Mouse (Mus musculus) embryonic stem cell, embryonic (primary cell): ENCODE data around the gene Mpc1.
"Not testable (repeated sequence)": the region's sequence is repeated elsewhere in the genome, so short reads cannot be mapped to it uniquely, and the experiment has no call there.

Source experiments
- CTCF ChIA-PET, 4 experiments: fragments of 300-600 bp in 2 of 4; fragments of 350-600 bp in 2 of 4; sonication (Branson Sonifier 250); formaldehyde crosslinking; loops; one replicate each; lab custom pipeline; 2022; ENCODE audit warnings: inconsistent platforms in 2 of 4; lab: Charles Lee
- POLR2A ChIA-PET, 4 experiments: fragments of 300-600 bp in 2 of 4; fragments of 350-600 bp in 2 of 4; sonication (Branson Sonifier 250); formaldehyde crosslinking; loops; one replicate each; lab custom pipeline; 2022; ENCODE audit warnings: antibody characterized with exemption in 4 of 4, inconsistent platforms in 1 of 4; lab: Charles Lee

The Mpc1 gene

DNA sequence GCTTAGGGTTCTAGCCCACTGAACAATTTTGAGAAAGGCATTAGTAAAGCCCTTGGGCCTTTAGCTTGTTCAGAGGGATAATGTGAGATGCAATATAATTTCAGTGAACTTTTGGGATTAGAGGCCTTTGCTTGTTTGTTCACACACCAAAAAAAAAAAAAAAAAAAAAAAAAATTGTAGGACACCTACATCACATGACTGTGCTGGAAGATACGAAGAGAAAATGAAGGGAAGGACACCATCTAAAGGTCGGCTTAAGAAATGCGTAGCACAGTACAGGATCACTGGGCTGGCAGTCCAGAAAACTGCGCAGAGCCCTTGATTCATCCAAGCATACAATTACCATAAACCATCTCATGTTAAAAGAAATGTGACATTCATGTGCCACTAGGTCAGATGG, 18.8 kb downstream of the Mpc1 start:
- POLR2A ChIA-PET, result interaction anchor here in 3 of 4 experiments (0.6 to 1.2 kb wide), 7 partner anchors 10 to 129 kb away, joined by 3 to 5 read pairs (median 3); partner anchors contain the start of genes Mpc1 (in 1 of the 3) and Sft2d1 (in 1 of the 3)
- CTCF ChIA-PET, result interaction anchor here in 3 of 4 experiments (0.6 to 1.3 kb wide), 8 partner anchors 20 to 566 kb away, joined by 3 to 19 read pairs (median 4); no protein-coding TSS in a partner anchor

DNA sequence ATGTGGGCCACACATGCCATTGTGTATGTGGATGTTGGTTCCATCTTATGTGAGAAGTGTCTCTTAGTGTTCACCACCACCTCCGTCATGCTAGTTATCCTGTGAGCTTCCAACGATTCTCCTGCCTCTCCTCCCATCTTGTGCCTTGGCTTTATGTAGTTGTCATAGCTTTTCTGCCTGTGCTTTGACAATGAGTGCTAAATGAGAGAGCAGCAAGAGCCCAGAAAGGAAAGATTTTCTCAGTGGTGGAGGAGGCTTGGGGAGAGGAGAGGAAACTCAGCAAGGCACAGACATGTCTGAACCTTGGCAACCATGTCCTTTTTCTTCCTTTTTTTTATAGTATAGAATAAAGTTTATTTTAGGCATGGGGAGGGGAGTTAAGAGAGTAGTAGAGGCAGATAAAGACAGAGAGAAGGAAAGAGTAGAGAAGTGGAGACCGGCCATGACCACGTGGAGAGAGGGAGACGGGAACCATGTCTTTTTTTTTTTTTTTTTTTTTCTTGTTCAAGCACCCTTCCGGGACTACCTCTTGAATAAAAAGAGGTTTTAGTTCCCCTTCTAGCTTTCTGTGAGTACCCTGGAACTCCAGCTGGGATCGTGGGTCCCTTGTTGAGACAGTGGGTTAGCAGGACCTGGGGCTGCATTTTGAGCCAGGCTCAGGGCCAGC, 20.2 kb downstream of the Mpc1 start:
- POLR2A ChIA-PET, result interaction anchor here in 1 of 4 experiments (0.7 kb wide), 1 partner anchor 42 kb away, joined by 6 read pairs; no protein-coding TSS in a partner anchor
- CTCF ChIA-PET, result interaction anchor here in 1 of 4 experiments (0.6 kb wide), 1 partner anchor 10 kb away, joined by 4 read pairs; no protein-coding TSS in a partner anchor

DNA sequence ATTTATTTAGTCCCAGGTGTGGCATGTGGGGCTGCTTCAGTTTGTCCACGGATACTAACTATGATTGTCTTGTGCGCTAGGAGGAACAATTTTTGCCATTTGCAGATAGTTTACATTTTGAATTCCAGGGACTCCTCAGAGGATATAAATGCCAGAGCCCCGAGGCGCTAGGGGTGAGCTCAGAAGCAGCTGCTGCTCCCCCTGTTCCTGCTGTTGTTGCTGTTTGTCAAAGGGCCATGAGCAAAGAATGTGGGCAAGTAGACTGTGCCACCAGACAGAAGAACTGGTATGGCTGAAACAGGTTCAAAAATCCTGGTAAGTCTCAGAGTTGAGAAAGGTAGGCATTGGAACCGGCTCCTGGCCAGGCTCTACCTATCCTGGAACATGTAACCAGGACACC, 21.0 kb downstream of the Mpc1 start:
- CTCF ChIA-PET, result interaction anchor here in 1 of 4 experiments (0.6 kb wide), 1 partner anchor 10 kb away, joined by 4 read pairs; no protein-coding TSS in a partner anchor
- POLR2A ChIA-PET, result interaction anchor here in 2 of 4 experiments (0.7 to 1.4 kb wide), 2 partner anchors 19 to 43 kb away, joined by 3 to 6 read pairs; no protein-coding TSS in a partner anchor

DNA sequence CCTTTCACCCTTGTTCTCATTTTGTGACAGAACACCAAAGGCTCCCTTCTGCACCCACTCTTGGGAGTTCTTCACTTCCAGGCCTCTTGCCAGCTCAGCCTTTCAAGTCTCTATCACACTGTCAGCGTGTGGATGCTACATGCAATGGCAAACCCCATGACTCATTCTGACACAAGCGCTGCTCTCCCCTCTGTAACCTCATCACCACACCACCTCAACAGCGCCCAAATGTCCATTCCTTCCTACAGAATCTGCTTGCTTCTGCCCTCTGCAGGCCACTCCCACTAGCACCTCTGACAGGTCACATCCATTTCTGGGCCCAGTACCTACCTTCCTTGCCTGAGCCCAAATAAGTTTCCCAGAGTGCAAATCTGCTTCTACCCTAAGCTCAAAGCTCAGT, 23.1 kb downstream of the Mpc1 start:
- POLR2A ChIA-PET, result interaction anchor here in 1 of 4 experiments (1.4 kb wide), 1 partner anchor 22 kb away, joined by 4 read pairs; no protein-coding TSS in a partner anchor
- CTCF ChIA-PET, result interaction anchor here in 1 of 4 experiments (1.2 kb wide), 2 partner anchors 10 to 23 kb away, joined by 3 read pairs; partner anchors contain the start of gene Mpc1

DNA sequence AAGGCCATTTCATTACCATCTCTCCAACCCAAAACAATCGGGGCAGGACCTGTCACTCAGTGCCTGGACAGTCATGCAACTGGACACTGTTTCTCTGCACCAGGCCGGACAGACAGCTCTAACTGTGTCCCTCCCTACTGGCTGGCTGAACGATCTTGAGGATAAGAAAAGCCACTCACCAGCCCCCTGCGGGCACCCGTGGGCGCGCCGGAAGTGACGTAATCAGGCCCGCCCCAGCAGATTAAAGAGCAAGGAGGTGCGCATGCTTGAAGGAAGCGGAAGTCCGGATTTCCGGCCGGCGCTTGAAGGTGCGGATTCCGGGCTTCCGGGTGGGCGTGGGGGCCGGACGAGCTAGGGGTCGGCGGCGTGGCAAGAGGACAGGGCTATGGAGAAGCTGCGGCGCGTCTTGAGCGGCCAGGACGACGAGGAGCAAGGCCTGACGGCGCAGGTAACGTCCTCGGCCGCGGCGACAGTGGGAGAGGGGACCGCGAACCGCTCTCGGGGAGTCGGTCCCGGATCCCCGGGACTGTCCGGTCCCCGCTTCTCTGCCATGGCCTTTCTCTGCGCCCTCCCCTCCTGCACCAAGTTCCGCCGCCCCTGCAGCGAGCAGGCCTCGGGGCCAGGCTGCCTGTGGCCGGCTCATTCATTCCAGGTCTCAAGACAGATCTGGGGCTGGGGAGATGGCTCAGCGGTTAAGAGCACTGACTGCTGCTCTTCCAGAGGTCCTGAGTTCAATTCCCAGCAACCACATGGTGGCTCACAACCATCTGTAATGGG, 28.3 kb downstream of the Mpc1 start, which contains the start of gene Sft2d1:
TSS of gene Sft2d1 (plus strand) at position 265 of the 777 bp plus-strand sequence.
- POLR2A ChIA-PET, result interaction anchor here in 3 of 4 experiments (0.6 to 1.5 kb wide), 5 partner anchors 10 to 121 kb away, joined by 3 to 6 read pairs (median 3); no protein-coding TSS in a partner anchor

DNA sequence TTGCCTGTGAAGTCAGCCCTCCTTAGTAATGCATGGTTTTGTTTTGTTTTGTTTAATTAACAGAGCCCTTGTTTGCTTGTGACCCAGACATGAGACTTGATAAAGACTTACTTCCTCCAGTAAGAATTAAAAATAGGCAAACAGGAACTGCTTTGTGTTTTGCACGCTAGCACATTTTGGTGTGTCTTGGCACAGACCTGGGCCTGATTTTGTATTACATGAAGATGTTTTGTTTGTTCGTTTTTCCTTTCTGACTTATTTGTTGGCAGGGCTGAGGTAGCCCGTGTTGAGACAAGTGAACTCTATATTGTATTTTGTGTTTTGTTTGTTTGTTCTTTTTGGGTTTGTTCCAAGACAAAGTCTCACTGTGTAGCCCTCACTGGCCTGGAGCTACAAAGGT, 29.0 kb downstream of the Mpc1 start:
- ChIA-PET CTCF (no interaction called here), POLR2A (interaction anchor here in 2 of 4 experiments (0.7 to 0.9 kb wide), 2 partner anchors 10 to 97 kb away, joined by 3 to 5 read pairs; no protein-coding TSS in a partner anchor)

More for the DNA sequence above, 28.3 kb downstream of the Mpc1 start, which contains the start of gene Sft2d1:
- CTCF ChIA-PET, result interaction anchor here in 1 of 4 experiments (1.2 kb wide), 1 partner anchor 61 kb away, joined by 3 read pairs; no protein-coding TSS in a partner anchor

DNA sequence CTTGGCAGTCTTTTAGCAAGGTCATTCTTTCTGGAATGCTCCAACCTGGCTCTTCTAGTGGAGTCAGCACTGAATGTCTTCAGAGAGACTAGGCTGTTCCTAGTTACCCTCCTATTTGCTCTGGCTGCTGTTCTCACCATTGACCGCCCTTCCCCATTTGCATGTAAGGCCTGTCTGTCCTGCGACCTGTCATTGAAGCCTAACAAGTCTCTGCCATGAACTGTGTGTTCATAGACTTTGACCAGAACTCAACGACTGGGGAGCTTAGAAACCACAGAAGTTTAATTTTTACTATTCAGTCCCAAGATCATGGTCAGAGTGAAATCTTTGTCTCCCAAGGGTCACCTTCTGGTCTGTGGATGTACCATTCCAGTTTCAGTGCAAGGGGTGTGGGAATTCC, 31.3 kb downstream of the Mpc1 start:
- ChIA-PET CTCF (interaction anchor here in 3 of 4 experiments (1.2 to 4.0 kb wide), 3 partner anchors 14 to 15 kb away, joined by 3 to 29 read pairs (median 4); no protein-coding TSS in a partner anchor), POLR2A (no interaction called here)

DNA sequence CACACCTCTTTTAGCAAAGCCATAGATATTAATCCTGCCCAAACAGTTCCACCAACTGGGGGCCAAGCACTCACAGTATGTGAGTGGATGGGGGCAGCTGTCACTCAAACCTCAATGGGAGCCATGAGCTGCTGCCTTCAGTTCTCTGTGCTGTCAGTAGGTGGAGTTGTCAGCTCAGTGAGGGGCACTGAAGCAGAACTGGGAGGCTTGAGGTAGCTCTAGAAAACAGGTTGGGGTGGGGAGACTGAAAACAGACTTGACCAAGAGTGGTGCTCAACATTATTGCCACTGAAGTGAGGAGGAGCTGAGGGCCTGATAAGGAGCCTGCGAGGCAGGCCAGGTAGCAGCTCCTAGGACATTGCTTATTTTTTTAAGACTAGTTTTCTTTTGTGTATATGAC, 33.5 kb downstream of the Mpc1 start:
- ChIA-PET CTCF (interaction anchor here (0.6 to 4.0 kb wide), 27 partner anchors 9 to 277 kb away, joined by 3 to 29 read pairs (median 4); partner anchors contain the start of genes Mpc1 (in 1 of the 4) and Prr18 (in 1 of the 4)), POLR2A (interaction anchor here in 3 of 4 experiments (0.6 to 1.3 kb wide), 5 partner anchors 10 to 56 kb away, joined by 3 to 6 read pairs (median 4); partner anchors contain the start of gene Mpc1 (in 1 of the 3))

DNA sequence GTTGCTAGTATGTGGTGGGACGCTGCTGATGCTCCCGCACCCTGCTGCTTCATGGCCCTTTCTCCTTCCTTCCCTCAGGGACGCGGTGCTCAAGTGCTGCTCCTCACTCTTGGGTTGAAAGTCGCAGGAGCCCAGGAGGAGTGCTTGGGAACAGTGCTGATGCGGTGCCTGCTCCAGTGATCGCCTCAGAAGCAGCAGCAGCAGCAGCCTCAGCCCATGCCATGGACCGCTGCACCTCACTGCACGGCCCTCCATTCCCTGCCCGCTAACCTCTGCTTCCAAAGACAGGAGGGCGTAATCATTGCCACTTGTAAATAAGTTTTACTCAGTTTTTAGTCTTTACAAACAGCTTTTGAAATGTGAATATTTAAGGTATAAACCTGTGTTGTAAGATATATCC, 44.2 kb downstream of the Mpc1 start:
- POLR2A ChIA-PET, result interaction anchor here in 2 of 4 experiments (1.0 kb wide), 2 partner anchors 10 to 11 kb away, joined by 3 to 5 read pairs; no protein-coding TSS in a partner anchor
- CTCF ChIA-PET, result interaction anchor here in 2 of 4 experiments (1.0 to 3.2 kb wide), 4 partner anchors 11 to 62 kb away, joined by 4 to 29 read pairs (median 10); no protein-coding TSS in a partner anchor

DNA sequence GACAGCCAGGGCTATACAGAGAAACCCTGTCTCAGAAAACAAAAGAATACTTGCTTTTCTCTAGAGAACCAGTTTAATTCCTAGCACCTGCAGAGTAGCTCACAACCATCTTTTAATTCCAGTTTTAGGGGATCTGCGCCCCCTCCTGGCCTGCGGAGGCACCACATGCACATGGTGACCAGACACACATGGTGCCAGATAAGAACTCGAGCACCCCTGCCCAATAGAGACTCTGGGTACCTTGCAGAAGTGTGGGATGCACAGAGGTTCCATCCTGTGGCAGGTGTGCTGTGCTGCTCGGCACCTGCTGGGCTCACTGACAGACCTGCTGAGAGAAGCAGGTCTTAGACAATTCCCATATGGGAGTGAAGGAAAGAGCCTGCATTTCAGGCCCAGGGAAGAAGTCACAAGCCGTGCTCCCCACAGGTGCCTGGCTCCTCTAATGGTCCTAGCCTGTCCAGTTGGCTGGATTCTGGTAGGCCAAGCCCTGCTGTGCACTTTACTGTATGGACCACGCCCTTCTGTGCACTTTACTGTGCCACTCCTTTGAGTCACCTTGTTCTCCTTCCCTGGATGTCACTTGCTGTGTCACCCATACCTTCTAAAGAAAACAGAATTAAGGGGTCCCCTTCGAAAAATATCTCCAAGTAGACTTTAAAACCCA, 45.9 kb downstream of the Mpc1 start:
- POLR2A ChIA-PET, result interaction anchor here in 3 of 4 experiments (0.6 to 2.9 kb wide), 3 partner anchors 11 to 30 kb away, joined by 3 to 11 read pairs (median 4); no protein-coding TSS in a partner anchor
- CTCF ChIA-PET, result interaction anchor here (0.6 to 3.2 kb wide), 25 partner anchors 9 to 133 kb away, joined by 3 to 29 read pairs (median 3); no protein-coding TSS in a partner anchor

DNA sequence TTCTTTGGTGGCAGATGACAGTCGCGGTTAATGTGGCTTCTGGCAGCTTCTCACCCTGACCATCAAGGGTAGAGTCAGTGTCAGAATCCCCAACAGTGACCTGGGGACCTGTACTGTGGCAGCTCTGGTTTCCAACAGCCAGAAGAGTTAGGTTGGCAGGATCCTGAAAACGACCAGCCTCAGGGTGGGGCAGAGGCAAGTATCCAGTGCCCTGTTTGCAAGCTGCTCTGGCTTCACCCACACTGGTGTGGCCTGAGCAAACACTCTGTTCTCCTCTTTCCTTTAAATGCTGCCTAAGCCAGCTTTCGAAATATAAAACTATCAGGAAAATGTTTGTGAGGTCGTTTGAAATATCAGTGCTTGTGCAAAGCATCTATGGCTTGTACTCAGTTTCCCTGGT, 47.9 kb downstream of the Mpc1 start:
- ChIA-PET POLR2A (interaction anchor here in 2 of 4 experiments (0.8 to 2.9 kb wide), 3 partner anchors 8 to 10 kb away, joined by 3 to 11 read pairs (median 4); no protein-coding TSS in a partner anchor), CTCF (interaction anchor here in 1 of 4 experiments (3.1 kb wide), 1 partner anchor 9 kb away, joined by 24 read pairs; no protein-coding TSS in a partner anchor)

DNA sequence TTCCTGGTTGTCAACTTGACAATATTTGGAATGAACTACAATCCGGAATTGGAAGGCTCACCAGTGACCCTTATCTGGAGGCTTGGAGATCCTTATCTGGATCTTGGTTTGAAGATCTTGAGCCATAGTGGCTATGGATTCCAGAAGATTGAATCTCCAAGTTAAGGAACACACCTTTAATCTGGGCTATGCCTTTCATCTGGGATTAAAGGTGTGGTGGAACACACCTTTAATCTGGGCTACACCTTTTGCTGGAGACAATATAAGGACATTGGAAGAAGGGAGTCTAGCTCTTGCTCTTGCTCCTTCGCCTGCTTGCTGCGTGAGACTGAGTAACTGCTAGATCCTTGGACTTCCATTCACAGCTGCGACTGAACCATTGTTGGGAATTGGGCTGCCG, 54.5 kb downstream of the Mpc1 start, which contains the start of gene Prr18:
TSS of gene Prr18 (plus strand) at position 301 of the 400 bp plus-strand sequence.
- POLR2A ChIA-PET, result not testable (repeated sequence)
- CTCF ChIA-PET, result interaction anchor here in 2 of 4 experiments (1.0 kb wide), 2 partner anchors 9 to 21 kb away, joined by 3 to 4 read pairs; no protein-coding TSS in a partner anchor

DNA sequence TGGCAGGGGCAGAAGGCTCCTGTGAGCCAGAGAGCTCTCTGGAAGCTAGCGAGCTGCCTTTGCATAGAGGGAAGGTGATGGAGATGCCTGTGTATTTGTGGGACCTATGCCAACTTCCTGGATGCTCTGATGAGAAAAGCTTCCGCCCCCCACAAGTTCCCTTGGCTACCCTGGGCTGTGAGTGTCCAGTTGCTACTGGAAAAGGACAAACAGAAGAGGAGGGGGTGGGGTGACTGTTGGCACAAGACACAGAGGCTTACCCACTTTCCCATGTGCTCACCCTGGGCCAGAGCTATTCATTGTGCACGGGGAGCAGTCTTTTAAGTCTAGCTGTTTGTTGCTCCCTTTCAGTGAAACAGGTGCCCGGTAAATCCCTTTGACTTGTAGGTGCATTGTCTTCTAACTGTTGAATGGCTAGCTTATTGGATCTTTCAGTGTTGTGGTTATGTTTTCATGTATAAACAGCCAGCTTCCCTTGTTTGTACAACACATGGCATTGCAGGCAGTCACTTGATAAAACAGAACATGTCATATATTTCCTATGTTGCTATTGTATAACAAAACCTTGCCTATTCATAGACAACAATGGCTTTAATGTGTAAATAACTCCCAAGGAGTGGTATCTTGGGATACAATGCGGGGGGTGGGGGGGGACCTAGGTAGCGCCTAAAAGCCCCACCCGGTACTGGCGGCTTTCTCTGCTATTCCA, 57.1 kb downstream of the Mpc1 start:
- ChIA-PET CTCF (interaction anchor here (0.5 to 2.8 kb wide), 8 partner anchors 10 to 90 kb away, joined by 3 to 24 read pairs (median 3); no protein-coding TSS in a partner anchor), POLR2A (interaction anchor here in 3 of 4 experiments (0.9 to 1.9 kb wide), 7 partner anchors 10 to 160 kb away, joined by 3 to 11 read pairs (median 4); no protein-coding TSS in a partner anchor)

DNA sequence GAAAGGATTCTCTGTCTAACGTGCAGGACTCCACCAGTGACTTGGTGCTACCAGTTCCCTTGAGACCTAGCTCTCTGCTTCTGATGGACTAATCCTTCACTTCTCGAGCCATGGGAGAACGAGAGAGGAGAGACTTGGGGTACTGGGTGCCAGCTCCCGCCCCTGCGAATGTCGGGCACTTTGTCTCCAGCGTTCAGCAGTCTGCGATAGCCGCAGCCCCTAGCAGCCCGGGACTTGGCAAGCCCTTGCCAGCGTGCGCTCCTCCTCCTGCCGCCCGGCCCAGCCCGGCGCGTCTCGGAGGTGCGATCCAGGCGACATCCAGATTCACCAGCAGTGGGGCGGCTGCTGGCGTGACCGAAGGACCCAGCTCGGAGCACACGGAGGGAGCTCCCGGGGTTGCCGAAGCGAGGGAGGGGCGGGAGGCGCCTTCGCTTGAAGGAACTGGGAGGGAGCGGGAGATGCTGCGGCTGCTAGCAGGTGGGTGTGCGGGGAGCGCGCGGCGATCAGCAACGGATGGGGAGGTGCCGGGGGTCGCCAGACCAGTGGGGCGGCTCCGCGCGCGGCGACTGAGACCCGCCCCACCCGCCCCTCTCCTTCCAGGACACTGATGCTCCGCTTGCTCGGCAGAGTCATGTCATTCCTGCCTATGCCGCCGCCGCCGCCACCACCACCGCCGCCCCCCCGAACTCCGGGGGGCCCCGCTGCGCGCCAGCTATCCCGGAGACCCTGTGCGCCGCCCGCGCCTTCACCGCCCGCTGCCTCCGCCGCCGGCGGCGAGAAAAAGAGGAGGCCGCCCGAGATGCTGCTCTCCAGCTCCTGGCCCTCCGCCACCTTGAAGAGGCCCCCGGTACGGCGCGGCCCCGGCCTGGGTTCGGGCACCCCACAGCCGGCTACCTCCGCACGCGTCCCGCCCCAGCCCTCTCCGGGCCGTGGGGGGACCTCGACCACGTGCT, 58.0 kb downstream of the Mpc1 start:
- POLR2A ChIA-PET, result interaction anchor here in 2 of 4 experiments (0.5 to 1.9 kb wide), 7 partner anchors 11 to 1427 kb away, joined by 3 to 11 read pairs (median 4); no protein-coding TSS in a partner anchor
- CTCF ChIA-PET, result interaction anchor here (0.5 to 2.8 kb wide), 7 partner anchors 11 to 89 kb away, joined by 3 to 24 read pairs (median 4); no protein-coding TSS in a partner anchor
